Mouse (Mus musculus) hindbrain, embryonic 11.5 days (tissue): ENCODE measurements around the gene Pakap. TPM values are rescaled to one million over a fixed set of nuclear protein-coding genes. Genes with fewer than 3 reads are reported as not detected.
A peak's percentile ranks its signal among the peaks of the same experiment; 100 is the strongest.

Experiments
- ATAC-seq: fragments of 200-750 bp; cut with Nextera tagmentation; 2 replicates; pipeline ENCODE4 v1.8.0; 2017; ENCODE audit warnings: mild to moderate bottlenecking, moderate TSS enrichment, moderate library complexity; ENCODE audit not compliant: low FRiP score
- DNase-seq: peaks from one replicate; pipeline ENCODE4 v3.0.0-alpha.2; 2015; ENCODE audit warnings: low spot score
- H3K27ac ChIP-seq: fragments of 300-500 bp; sonication (generic); 2 replicates; pipeline ENCODE4 v1.5.1; 2014; ENCODE audit warnings: mild to moderate bottlenecking, low read depth, low read length
- H3K27me3 ChIP-seq: fragments of 300-500 bp; sonication (generic); 2 replicates; pipeline ENCODE4 v1.6.1; 2014; ENCODE audit warnings: mild to moderate bottlenecking, low read length, moderate library complexity, mixed read lengths; ENCODE audit not compliant: control insufficient read depth, insufficient read depth
- H3K36me3 ChIP-seq: fragments of 300-500 bp; sonication (generic); 2 replicates; pipeline ENCODE4 v1.6.1; 2014; ENCODE audit warnings: mild to moderate bottlenecking, low read length, moderate library complexity, mixed read lengths; ENCODE audit not compliant: control insufficient read depth, insufficient read depth
- H3K4me1 ChIP-seq: fragments of 300-500 bp; sonication (generic); replicated peaks from 2 replicates; pipeline ENCODE4 v1.6.1; 2014; ENCODE audit warnings: low read length, mixed read lengths; ENCODE audit not compliant: control insufficient read depth, insufficient read depth
- H3K4me2 ChIP-seq: fragments of 300-500 bp; sonication (generic); replicated peaks from 2 replicates; pipeline ENCODE4 v1.6.1; 2014; ENCODE audit warnings: mild to moderate bottlenecking, low read depth, low read length
- H3K4me3 ChIP-seq: fragments of 300-500 bp; sonication (generic); 2 replicates; pipeline ENCODE4 v1.5.1; 2014; ENCODE audit warnings: low read depth, low read length
- H3K9ac ChIP-seq: fragments of 300-500 bp; sonication (generic); 2 replicates; pipeline ENCODE4 v1.6.1; 2014; ENCODE audit warnings: low read depth, low read length
- H3K9me3 ChIP-seq: fragments of 300-500 bp; sonication (generic); 2 replicates; pipeline ENCODE4 v1.6.1; 2016; ENCODE audit warnings: low read length; ENCODE audit not compliant: control insufficient read depth
- WGBS: fragments of 180-500 bp; shearing (Covaris S2); extraction: QIAGEN DNeasy Blood & Tissue Kit; methylation state at CpG from one replicate; pipeline ENCODE4 v1.1.7; 2014; 5-methylcytosine and 5-hydroxymethylcytosine counted together
- polyA plus RNA-seq: library from polyadenylated mRNA; unstranded; fragments of >200 nt; fragmentation: Nextera tagmentation; extraction: Ambion mirVana; gene quantifications from 2 replicates; pipeline ENCODE4 v1.2.1, GENCODE M21; 2014

Gene Pakap
- polyA plus RNA-seq, 1 experiment from 2014 or later = 24.7 TPM

DNA sequence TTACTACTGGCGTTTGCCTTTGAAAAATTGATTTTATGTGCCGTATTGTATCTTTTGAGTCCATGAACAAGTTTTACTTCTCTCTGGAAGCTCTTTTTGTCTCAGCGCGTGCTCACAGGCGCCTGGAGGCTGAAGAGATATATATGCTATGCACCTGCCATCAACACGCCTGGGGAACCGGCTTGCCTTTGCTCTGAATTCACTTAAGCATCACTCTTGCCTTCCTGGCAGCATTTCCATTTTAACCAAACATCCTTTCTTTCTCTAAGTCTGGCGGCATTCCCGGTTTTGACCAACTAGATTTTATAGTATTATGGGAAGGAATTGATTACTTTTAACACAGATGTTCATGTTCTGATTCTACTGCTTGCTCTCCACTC lies 215.4 kb downstream of the Pakap start:
- DNase-seq (no peak), ATAC-seq (0 out of 2 replicates have a peak, but pooled peaks have one; percentile 10)
- Histone ChIP-seq H3K27me3 (no peaks in the 10 kb centered on the region), H3K9ac (no peak overlapping the region; the same call in 1 of the 2 replicates), H3K9me3 (no peaks in the 10 kb centered on the region), H3K27ac (0 out of 2 replicates have a peak overlapping the region, but pooled peaks have one; percentile 9), H3K4me1 (peaks cover 4% of the 10 kb centered on the region), H3K4me2 (peak overlapping the region; percentile 71), H3K4me3 (peak overlapping the region; percentile 44), H3K36me3 (no peaks in the 10 kb centered on the region)
- 37% methylated on average over 9 of the region's 9 CpGs for WGBS

- Histone ChIP-seq H3K4me1 (peaks cover 5% of the 10 kb centered on the region), H3K4me3 (peak overlapping the region; percentile 44; the same call in 1 of the 2 replicates), H3K27me3 (no peaks in the 10 kb centered on the region), H3K9ac (no peak overlapping the region), H3K9me3 (no peaks in the 10 kb centered on the region), H3K4me2 (peak overlapping the region; percentile 39), H3K36me3 (no peaks in the 10 kb centered on the region), H3K27ac (0 out of 2 replicates have a peak overlapping the region, but pooled peaks have one; percentile 9)
- ATAC-seq = no peak
- 74% methylated on average over 11 of the region's 11 CpGs for WGBS
- DNase-seq = no peak
Observed at GRCm38 (mm10) chr4:57783853-57784600, 216.0 kb downstream of the Pakap start.

GRCm38 (mm10) chr4:57788709-57789108 lies 220.7 kb downstream of the Pakap start:
- Histone ChIP-seq H3K27me3 (no peaks in the 10 kb centered on the region), H3K9me3 (no peaks in the 10 kb centered on the region), H3K4me2 (no peak overlapping the region), H3K27ac (peak overlapping the region; percentile 9; the same call in 1 of the 2 replicates), H3K4me3 (no peak overlapping the region), H3K36me3 (no peaks in the 10 kb centered on the region), H3K9ac (no peak overlapping the region), H3K4me1 (peaks cover 6% of the 10 kb centered on the region)
- no peak for ATAC-seq
- DNase-seq = no peak
- WGBS = 42% methylated on average over 5 of the region's 5 CpGs

GRCm38 (mm10) chr4:57789118-57789517 lies 221.1 kb downstream of the Pakap start:
- Histone ChIP-seq H3K4me3 (no peak overlapping the region), H3K27ac (0 out of 2 replicates have a peak overlapping the region, but pooled peaks have one; percentile 27), H3K36me3 (no peaks in the 10 kb centered on the region), H3K9ac (no peak overlapping the region), H3K9me3 (no peaks in the 10 kb centered on the region), H3K27me3 (no peaks in the 10 kb centered on the region), H3K4me2 (no peak overlapping the region), H3K4me1 (peaks cover 6% of the 10 kb centered on the region)
- ATAC-seq = no peak
- no peak for DNase-seq

- DNase-seq = no peak
- H3K9ac ChIP-seq = no peak overlapping the region
- no peak overlapping the region for H3K4me2 ChIP-seq
- H3K4me1 ChIP-seq = peaks cover 5% of the 10 kb centered on the region; the same call in 1 of the 2 replicates
- H3K27me3 ChIP-seq = no peaks in the 10 kb centered on the region
- ATAC-seq = no peak
- H3K4me3 ChIP-seq = no peak overlapping the region
- WGBS = 68% methylated on average over 8 of the region's 8 CpGs
- no peaks in the 10 kb centered on the region for H3K36me3 ChIP-seq
- H3K27ac ChIP-seq = no peak overlapping the region
- no peaks in the 10 kb centered on the region for H3K9me3 ChIP-seq
Observed at GRCm38 (mm10) chr4:57793989-57794388, 226.0 kb downstream of the Pakap start.

- H3K4me1 ChIP-seq = peaks cover under 1% of the 10 kb centered on the region; the same call in 1 of the 2 replicates
- DNase-seq (no peak), ATAC-seq (no peak)
- 29% methylated on average over 3 of the region's 3 CpGs for WGBS
- H3K4me2 ChIP-seq = no peak overlapping the region
- H3K9ac ChIP-seq = no peak overlapping the region
- no peaks in the 10 kb centered on the region for H3K9me3 ChIP-seq
- H3K4me3 ChIP-seq = no peak overlapping the region
- no peaks in the 10 kb centered on the region for H3K36me3 ChIP-seq
- H3K27me3 ChIP-seq = no peaks in the 10 kb centered on the region
- H3K27ac ChIP-seq = no peak overlapping the region
Observed at GRCm38 (mm10) chr4:57794547-57794946, 226.6 kb downstream of the Pakap start.

GRCm38 (mm10) chr4:57797548-57798285 lies 229.7 kb downstream of the Pakap start:
- Histone ChIP-seq H3K36me3 (no peaks in the 10 kb centered on the region), H3K4me2 (no peak overlapping the region), H3K9me3 (no peaks in the 10 kb centered on the region), H3K27ac (no peak overlapping the region), H3K4me3 (no peak overlapping the region), H3K9ac (no peak overlapping the region), H3K27me3 (no peaks in the 10 kb centered on the region), H3K4me1 (no peaks in the 10 kb centered on the region)
- 84% methylated on average over 9 of the region's 9 CpGs for whole genome bisulfite sequencing
- ATAC-seq (no peak), DNase-seq (no peak)

DNA sequence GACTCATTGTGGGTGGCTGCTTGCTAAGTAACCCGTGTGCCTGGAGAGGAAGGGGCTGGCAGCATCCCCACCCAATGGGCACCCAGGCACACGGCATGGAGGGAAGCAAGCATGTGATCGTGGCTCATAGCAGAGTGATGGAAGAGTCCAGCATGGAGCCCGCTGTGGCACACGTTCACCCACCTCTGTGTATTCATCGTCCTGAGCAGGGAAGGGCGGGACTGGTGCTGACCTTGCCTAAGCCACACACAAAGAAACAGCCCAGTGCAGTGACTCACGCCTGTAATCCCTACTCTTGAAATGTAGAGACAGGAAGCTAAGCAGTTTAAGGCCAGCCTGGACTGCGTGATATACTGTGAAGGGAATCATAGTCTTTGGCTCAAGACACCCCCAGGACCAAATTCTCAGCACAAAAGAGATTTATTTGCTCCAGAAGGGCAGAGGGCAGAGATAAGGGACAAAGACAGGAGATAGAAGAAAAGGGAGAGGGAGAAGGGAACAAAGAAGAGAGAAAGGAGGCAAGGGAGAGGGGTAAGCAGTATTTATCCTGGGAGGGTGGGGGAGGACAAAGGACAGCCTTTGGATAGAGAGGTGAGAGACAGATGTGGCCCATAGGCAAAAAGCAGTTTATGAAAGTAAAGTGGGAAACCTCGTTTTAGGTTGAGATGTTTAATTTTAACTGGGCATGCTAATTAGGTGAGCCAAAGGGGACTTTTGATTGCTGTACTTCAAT lies 230.5 kb downstream of the Pakap start:
- peak overlapping the region; percentile 41; the same call in 1 of the 2 replicates for H3K9ac ChIP-seq
- 41% methylated on average over 10 of the region's 10 CpGs for WGBS
- no peak for DNase-seq
- ATAC-seq = peak; percentile 73
- no peaks in the 10 kb centered on the region for H3K27me3 ChIP-seq
- H3K9me3 ChIP-seq = no peaks in the 10 kb centered on the region
- peak overlapping the region; percentile 52; the same call in 1 of the 2 replicates for H3K27ac ChIP-seq
- H3K4me1 ChIP-seq = no peaks in the 10 kb centered on the region
- no peak overlapping the region for H3K4me2 ChIP-seq
- H3K36me3 ChIP-seq = no peaks in the 10 kb centered on the region
- H3K4me3 ChIP-seq = no peak overlapping the region
